Mouse (Mus musculus) embryonic facial prominence, embryonic 15.5 days (tissue): ENCODE results near the gene Ankrd28. TPM values are rescaled to one million over a fixed set of nuclear protein-coding genes. Genes with fewer than 3 reads are reported as not detected.
"Not testable (repeated sequence)": the region's sequence is repeated elsewhere in the genome, so short reads cannot be mapped to it uniquely, and the experiment has no call there.

Source experiments
- ATAC-seq: fragments of 200-750 bp; cut with Nextera tagmentation; 2 replicates; pipeline ENCODE4 v1.8.0; 2017; ENCODE audit warnings: low read depth, moderate TSS enrichment; ENCODE audit not compliant: insufficient number of reproducible peaks, low FRiP score, low TSS enrichment
- H3K27ac ChIP-seq: fragments of 300-500 bp; sonication (generic); replicated peaks from 2 replicates; pipeline ENCODE4 v1.5.1; 2015; ENCODE audit warnings: mild to moderate bottlenecking, inconsistent platforms
- H3K27me3 ChIP-seq: fragments of 300-500 bp; sonication (generic); 2 replicates; pipeline ENCODE4 v1.6.1; 2015; ENCODE audit warnings: inconsistent platforms
- H3K36me3 ChIP-seq: fragments of 300-500 bp; sonication (generic); 2 replicates; pipeline ENCODE4 v1.6.1; 2015; ENCODE audit warnings: mild to moderate bottlenecking, inconsistent platforms
- H3K4me1 ChIP-seq: fragments of 300-500 bp; sonication (generic); 2 replicates; pipeline ENCODE4 v1.6.1; 2015; ENCODE audit warnings: inconsistent platforms
- H3K4me2 ChIP-seq: fragments of 300-500 bp; sonication (generic); replicated peaks from 2 replicates; pipeline ENCODE4 v1.6.1; 2015; ENCODE audit warnings: mild to moderate bottlenecking, inconsistent platforms
- H3K4me3 ChIP-seq: fragments of 300-500 bp; sonication (generic); replicated peaks from 2 replicates; pipeline ENCODE4 v1.5.1; 2015; ENCODE audit warnings: mild to moderate bottlenecking, inconsistent platforms
- H3K9ac ChIP-seq: fragments of 300-500 bp; sonication (generic); 2 replicates; pipeline ENCODE4 v1.6.1; 2015; ENCODE audit warnings: inconsistent platforms
- H3K9me3 ChIP-seq: fragments of 300-500 bp; sonication (generic); replicated peaks from 2 replicates; pipeline ENCODE4 v1.6.1; 2016; ENCODE audit warnings: inconsistent platforms
- WGBS: fragments of 180-500 bp; shearing (Covaris S2); methylation state at CpG from one replicate; pipeline ENCODE4 v1.1.7; 2015; 5-methylcytosine and 5-hydroxymethylcytosine counted together
- polyA plus RNA-seq: library from polyadenylated mRNA; unstranded; fragments of >200 nt; fragmentation: Nextera tagmentation; extraction: Ambion mirVana; gene quantifications from 2 replicates; pipeline ENCODE4 v1.2.1, GENCODE M21; 2015

Ankrd28 gene
- polyA plus RNA-seq: 8.6 and 9.8 TPM in 2 replicates

GRCm38 (mm10) chr14:31830571-31831369, at the start of gene Ankrd28:
TSS of gene Ankrd28 (minus strand) at chr14:31830651.
- H3K9me3 ChIP-seq: no peaks in the 10 kb centered on the region
- WGBS: under 1% methylated on average over 81 of the region's 81 CpGs
- H3K36me3 ChIP-seq: no peaks in the 10 kb centered on the region
- peak within 1 kb of the TSS; percentile 88 for H3K4me2 ChIP-seq
- H3K9ac ChIP-seq: peak within 1 kb of the TSS; percentile 66
- peak within 1 kb of the TSS; percentile 96 for H3K4me3 ChIP-seq
- no peaks in the 10 kb centered on the region for H3K4me1 ChIP-seq
- peak within 1 kb of the TSS; percentile 91 for H3K27ac ChIP-seq
- no peaks in the 10 kb centered on the region for H3K27me3 ChIP-seq
- ATAC-seq: peak; percentile 99

DNA sequence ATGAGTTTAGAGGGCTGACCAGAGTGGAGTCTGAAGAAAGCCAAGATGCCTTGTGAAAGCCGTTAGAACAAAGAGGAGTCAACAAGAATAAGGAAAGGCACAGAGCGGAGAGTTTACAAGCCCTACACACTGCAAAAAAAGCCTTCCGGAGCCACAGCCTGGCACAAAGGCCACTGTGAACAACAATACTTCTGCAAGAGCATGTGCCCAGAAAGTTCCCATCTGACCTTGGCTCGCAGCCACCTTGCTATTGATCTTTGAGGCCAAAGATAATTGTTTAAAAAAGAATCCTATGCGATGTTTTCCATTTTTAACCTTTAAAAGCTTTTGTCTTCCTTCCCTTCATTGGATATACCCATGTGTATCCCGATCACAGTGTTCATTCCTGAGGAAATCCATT, 49.0 kb upstream of the Ankrd28 start:
- ATAC-seq: no peak
- Histone ChIP-seq H3K4me2 (no peak overlapping the region), H3K27me3 (no peaks in the 10 kb centered on the region), H3K4me3 (no peak overlapping the region), H3K27ac (no peak overlapping the region), H3K36me3 (no peaks in the 10 kb centered on the region), H3K9me3 (no peaks in the 10 kb centered on the region), H3K4me1 (no peaks in the 10 kb centered on the region), H3K9ac (no peak overlapping the region)
- 82% methylated on average over 6 of the region's 6 CpGs for WGBS

- Histone ChIP-seq H3K4me3 (no peak overlapping the region), H3K27ac (no peak overlapping the region), H3K4me2 (no peak overlapping the region), H3K9me3 (no peaks in the 10 kb centered on the region), H3K9ac (no peak overlapping the region), H3K27me3 (no peaks in the 10 kb centered on the region), H3K4me1 (no peaks in the 10 kb centered on the region), H3K36me3 (no peaks in the 10 kb centered on the region)
- ATAC-seq: no peak
- 70% methylated on average over 5 of the region's 5 CpGs for WGBS
Observed at GRCm38 (mm10) chr14:31872130-31872529, 41.7 kb upstream of the Ankrd28 start.

GRCm38 (mm10) chr14:31870436-31870835, 40.0 kb upstream of the Ankrd28 start:
- WGBS: 85% methylated on average over 5 of the region's 5 CpGs
- no peaks in the 10 kb centered on the region for H3K27me3 ChIP-seq
- H3K9me3 ChIP-seq: peaks cover 9% of the 10 kb centered on the region
- no peaks in the 10 kb centered on the region for H3K4me1 ChIP-seq
- ATAC-seq: no peak
- no peaks in the 10 kb centered on the region for H3K36me3 ChIP-seq
- no peak overlapping the region for H3K9ac ChIP-seq
- no peak overlapping the region for H3K4me2 ChIP-seq
- no peak overlapping the region for H3K27ac ChIP-seq
- H3K4me3 ChIP-seq: no peak overlapping the region

GRCm38 (mm10) chr14:31868591-31868990, 38.1 kb upstream of the Ankrd28 start:
- Histone ChIP-seq H3K4me1 (no peaks in the 10 kb centered on the region), H3K36me3 (no peaks in the 10 kb centered on the region), H3K4me3 (no peak overlapping the region), H3K4me2 (no peak overlapping the region), H3K27ac (no peak overlapping the region), H3K9me3 (peaks cover 9% of the 10 kb centered on the region), H3K9ac (no peak overlapping the region), H3K27me3 (no peaks in the 10 kb centered on the region)
- WGBS: 64% methylated on average over 1 of the region's 1 CpGs
- no peak for ATAC-seq

DNA sequence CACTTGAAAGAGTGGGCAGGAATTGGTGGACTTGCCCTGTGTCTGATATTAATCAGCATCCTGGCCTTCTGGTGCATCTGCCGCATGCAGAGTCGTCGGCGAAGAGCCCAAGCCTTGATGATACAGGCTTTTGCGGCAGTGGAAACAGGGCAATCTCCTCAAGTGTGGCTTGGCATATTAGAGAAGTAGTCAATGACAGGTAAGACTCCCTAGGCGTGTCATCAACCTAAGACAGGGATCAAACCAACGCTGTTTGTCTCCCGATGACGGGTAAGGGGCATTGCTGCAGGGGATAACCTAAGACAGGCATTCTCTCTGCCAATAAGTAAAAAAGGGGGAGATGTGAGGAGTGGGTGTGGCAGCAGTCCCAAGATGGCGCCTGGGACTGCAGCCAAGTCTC, 35.9 kb upstream of the Ankrd28 start:
- peaks cover 13% of the 10 kb centered on the region for H3K9me3 ChIP-seq
- 90% methylated on average over 10 of the region's 10 CpGs for WGBS
- H3K4me1 ChIP-seq, H3K27ac ChIP-seq, H3K36me3 ChIP-seq, H3K4me3 ChIP-seq, H3K4me2 ChIP-seq, H3K9ac ChIP-seq, H3K27me3 ChIP-seq, ATAC-seq: not testable (repeated sequence)

- 90% methylated on average over 2 of the region's 2 CpGs for WGBS
- ATAC-seq: no peak
- H3K9ac ChIP-seq: no peak overlapping the region
Observed at GRCm38 (mm10) chr14:31858679-31859078, 28.2 kb upstream of the Ankrd28 start.

DNA sequence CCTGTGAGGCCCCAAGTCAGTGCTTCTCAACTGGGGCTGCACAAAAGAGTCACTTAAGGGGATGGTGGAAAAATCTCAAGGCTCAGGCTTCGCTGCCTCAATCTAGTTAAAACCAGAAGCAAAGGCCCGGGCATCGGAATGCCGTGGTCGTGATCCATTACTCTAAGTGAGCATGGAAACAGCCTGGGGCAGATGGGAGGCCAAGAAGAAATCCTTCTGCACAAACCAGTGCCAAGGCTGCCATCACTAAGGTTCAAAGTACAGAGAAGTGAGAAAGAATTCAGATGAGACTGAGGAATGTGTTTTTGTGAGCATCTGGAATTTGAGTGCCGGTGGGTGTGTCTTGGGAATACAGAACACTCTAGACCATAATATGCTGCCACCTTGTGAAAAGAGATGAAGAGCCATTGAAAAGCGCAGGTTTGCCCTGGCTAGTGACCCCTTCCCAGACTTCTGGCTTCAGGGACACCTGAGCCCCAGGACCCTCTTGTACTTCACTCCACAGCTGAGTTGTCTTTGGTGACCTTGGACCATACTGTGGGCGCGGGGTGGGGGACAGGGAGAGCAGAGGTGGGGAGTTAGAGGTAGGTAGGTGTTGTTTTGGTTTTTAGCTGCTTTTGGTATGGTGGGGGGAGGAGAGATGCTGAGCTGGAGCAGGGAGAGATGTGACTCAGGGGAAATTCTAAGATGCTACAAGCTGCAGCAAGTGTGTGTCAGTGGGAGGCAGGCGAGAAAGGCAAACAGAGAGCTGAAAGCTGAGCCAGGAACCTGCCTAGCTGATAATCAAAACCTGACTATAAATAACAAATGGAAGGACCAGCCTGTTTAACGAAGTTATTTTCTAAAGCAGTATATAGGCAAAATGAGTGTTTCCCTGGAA, 26.9 kb upstream of the Ankrd28 start:
- Histone ChIP-seq H3K36me3 (no peaks in the 10 kb centered on the region), H3K4me3 (no peak overlapping the region), H3K27me3 (no peaks in the 10 kb centered on the region), H3K9me3 (0 out of 2 replicates have a peak, but pooled peaks cover 4% of the 10 kb centered on the region), H3K27ac (no peak overlapping the region), H3K9ac (no peak overlapping the region), H3K4me2 (no peak overlapping the region), H3K4me1 (0 out of 2 replicates have a peak, but pooled peaks cover 6% of the 10 kb centered on the region)
- ATAC-seq: no peak
- WGBS: 43% methylated on average over 11 of the region's 11 CpGs

More at GRCm38 (mm10) chr14:31858679-31859078, 28.2 kb upstream of the Ankrd28 start:
- Histone ChIP-seq H3K27me3 (no peaks in the 10 kb centered on the region), H3K4me1 (0 out of 2 replicates have a peak, but pooled peaks cover 6% of the 10 kb centered on the region), H3K4me3 (no peak overlapping the region), H3K4me2 (no peak overlapping the region), H3K27ac (no peak overlapping the region), H3K36me3 (no peaks in the 10 kb centered on the region), H3K9me3 (0 out of 2 replicates have a peak, but pooled peaks cover 4% of the 10 kb centered on the region)

DNA sequence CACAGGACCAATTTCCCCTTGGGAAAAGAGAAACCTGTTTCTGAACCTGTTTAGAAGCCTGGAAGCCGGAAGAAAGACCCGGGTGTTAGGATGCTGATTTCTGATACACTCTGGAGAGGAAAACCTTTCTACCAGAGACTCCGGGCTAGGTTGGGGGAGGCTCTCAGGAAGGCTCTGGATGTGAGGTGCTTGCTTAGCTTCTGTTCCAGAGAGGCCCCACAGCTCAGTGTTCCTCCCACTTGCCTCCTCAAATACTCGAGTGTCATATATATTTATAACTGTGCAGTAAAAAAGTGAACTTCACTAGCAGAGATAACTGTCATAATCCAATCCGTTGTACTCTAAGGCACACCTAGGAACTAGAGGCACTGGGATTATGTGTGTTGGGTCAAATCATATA, 25.6 kb upstream of the Ankrd28 start:
- Histone ChIP-seq H3K9ac (no peak overlapping the region), H3K27me3 (no peaks in the 10 kb centered on the region), H3K9me3 (no peaks in the 10 kb centered on the region), H3K4me3 (no peak overlapping the region), H3K36me3 (no peaks in the 10 kb centered on the region), H3K4me1 (0 out of 2 replicates have a peak, but pooled peaks cover 6% of the 10 kb centered on the region), H3K4me2 (no peak overlapping the region), H3K27ac (no peak overlapping the region)
- 66% methylated on average over 5 of the region's 5 CpGs for WGBS
- no peak for ATAC-seq

DNA sequence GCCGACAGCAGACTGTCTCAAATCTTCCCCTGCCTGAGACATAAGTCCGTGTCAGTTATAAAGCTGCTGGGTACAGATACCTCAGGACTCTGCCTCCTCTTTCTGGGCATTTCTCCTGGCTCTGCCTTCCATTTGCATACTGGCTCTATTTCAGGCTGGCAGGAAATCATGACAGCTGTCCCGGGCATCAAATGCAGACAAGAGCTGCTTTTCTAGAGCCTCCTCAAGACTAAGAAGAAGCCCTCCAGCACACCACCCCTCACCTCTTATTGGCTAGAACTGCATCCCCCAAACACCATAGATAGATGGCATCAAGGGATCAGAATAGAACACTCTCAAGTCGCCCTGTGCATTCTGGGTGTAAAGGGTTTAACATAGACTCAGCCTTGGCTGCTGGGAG, 24.2 kb upstream of the Ankrd28 start:
- Histone ChIP-seq H3K9me3 (no peaks in the 10 kb centered on the region), H3K9ac (no peak overlapping the region), H3K36me3 (no peaks in the 10 kb centered on the region), H3K27ac (no peak overlapping the region), H3K4me2 (no peak overlapping the region), H3K4me3 (no peak overlapping the region), H3K4me1 (0 out of 2 replicates have a peak, but pooled peaks cover 6% of the 10 kb centered on the region), H3K27me3 (no peaks in the 10 kb centered on the region)
- WGBS: 63% methylated on average over 4 of the region's 4 CpGs
- ATAC-seq: no peak

DNA sequence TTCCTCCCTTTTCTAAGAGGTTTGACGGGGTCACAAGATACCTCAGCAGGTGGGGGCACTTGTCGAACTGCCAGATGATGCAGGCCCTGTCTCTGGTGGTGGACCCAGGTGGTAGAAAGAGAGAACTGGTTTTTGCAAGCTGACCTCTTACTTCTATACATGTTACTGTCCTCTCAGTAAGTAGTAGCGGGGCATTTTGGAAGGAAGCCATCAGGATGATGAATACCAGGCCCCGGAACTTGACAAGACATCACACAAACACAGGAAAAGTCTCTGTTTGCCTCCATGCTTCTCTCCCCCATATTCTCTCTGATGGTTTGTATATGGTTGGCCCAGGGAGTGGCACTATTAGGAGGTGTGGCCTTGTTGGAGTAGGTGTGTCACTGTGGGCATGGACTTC, 13.1 kb upstream of the Ankrd28 start:
- H3K27me3 ChIP-seq: no peaks in the 10 kb centered on the region
- no peak for ATAC-seq
- no peak overlapping the region for H3K4me3 ChIP-seq
- H3K9me3 ChIP-seq: no peaks in the 10 kb centered on the region
- WGBS: 73% methylated on average over 4 of the region's 4 CpGs
- no peaks in the 10 kb centered on the region for H3K4me1 ChIP-seq
- no peak overlapping the region for H3K9ac ChIP-seq
- H3K4me2 ChIP-seq: no peak overlapping the region
- no peak overlapping the region for H3K27ac ChIP-seq
- H3K36me3 ChIP-seq: no peaks in the 10 kb centered on the region
